Mouse (Mus musculus) midbrain, embryonic 14.5 days (tissue): ENCODE data around the gene Rgl3. TPM values are rescaled to one million over a fixed set of nuclear protein-coding genes. Genes with fewer than 3 reads are reported as not detected.

ENCODE experiments used
- ATAC-seq: fragments of 200-750 bp; cut with Nextera tagmentation; 2 replicates; pipeline ENCODE4 v1.8.0; 2017; ENCODE audit warnings: moderate number of reproducible peaks, moderate library complexity; ENCODE audit not compliant: low FRiP score, low TSS enrichment
- DNase-seq: peaks from one replicate; pipeline ENCODE4 v3.0.0-alpha.2; 2015
- H3K27ac ChIP-seq: fragments of 300-500 bp; sonication (generic); replicated peaks from 2 replicates; pipeline ENCODE4 v1.5.1; 2014; ENCODE audit warnings: mild to moderate bottlenecking, low read depth, low read length, moderate library complexity
- H3K27me3 ChIP-seq: fragments of 300-500 bp; sonication (generic); 2 replicates; pipeline ENCODE4 v1.6.1; 2014; ENCODE audit warnings: low read length, control low read depth, mixed read lengths; ENCODE audit not compliant: control insufficient read depth, insufficient read depth
- H3K36me3 ChIP-seq: fragments of 300-500 bp; sonication (generic); 2 replicates; pipeline ENCODE4 v1.6.1; 2014; ENCODE audit warnings: low read length, control low read depth; ENCODE audit not compliant: control insufficient read depth, insufficient read depth
- H3K4me1 ChIP-seq: fragments of 300-500 bp; sonication (generic); 2 replicates; pipeline ENCODE4 v1.6.1; 2014; ENCODE audit warnings: mild to moderate bottlenecking, antibody characterized with exemption, low read length, control low read depth; ENCODE audit not compliant: control insufficient read depth, insufficient read depth
- H3K4me2 ChIP-seq: fragments of 300-500 bp; sonication (generic); 2 replicates; pipeline ENCODE4 v1.6.1; 2014; ENCODE audit warnings: mild to moderate bottlenecking, low read length, moderate library complexity
- H3K4me3 ChIP-seq: fragments of 300-500 bp; sonication (generic); replicated peaks from 2 replicates; pipeline ENCODE4 v1.5.1; 2014; ENCODE audit warnings: low read depth, low read length
- H3K9ac ChIP-seq: fragments of 300-500 bp; sonication (generic); replicated peaks from 2 replicates; pipeline ENCODE4 v1.6.1; 2014; ENCODE audit warnings: mild to moderate bottlenecking, low read length, moderate library complexity
- H3K9me3 ChIP-seq: fragments of 300-500 bp; sonication (generic); 2 replicates; pipeline ENCODE4 v1.6.1; 2016; ENCODE audit warnings: low read length, control low read depth, mixed read lengths; ENCODE audit not compliant: control insufficient read depth
- WGBS: fragments of 180-500 bp; shearing (Covaris S2); extraction: QIAGEN DNeasy Blood & Tissue Kit; methylation state at CpG from one replicate; pipeline ENCODE4 v1.1.7; 2014; 5-methylcytosine and 5-hydroxymethylcytosine counted together
- polyA plus RNA-seq: library from polyadenylated mRNA; unstranded; fragments of >200 nt; fragmentation: Nextera tagmentation; extraction: Ambion mirVana; gene quantifications from 2 replicates; pipeline ENCODE4 v1.2.1, GENCODE M21; 2014

Rgl3 gene
- polyA plus RNA-seq, 1 experiment from 2014 or later = 0.68 TPM

DNA sequence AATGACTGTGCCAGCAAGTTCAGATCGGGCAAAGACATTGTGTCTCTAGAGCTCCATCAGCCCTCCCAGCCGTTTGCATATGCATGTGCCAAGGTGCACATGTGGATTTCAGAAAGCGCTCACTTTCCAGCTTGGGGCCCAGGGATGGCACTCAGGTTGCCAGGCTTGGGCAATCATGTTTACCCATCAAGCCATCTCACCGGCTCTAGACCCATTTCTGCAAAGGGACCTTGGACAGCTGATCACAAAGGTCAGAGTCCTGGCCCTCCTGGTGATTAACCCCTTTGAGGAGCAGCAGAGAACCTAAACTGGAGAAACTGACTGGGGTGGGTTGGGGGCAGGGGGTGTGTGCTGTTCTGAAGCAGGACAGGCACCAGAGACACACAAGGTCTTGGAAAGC lies 3.0 kb upstream of the Rgl3 start:
- Histone ChIP-seq H3K9ac (no peak overlapping the region), H3K4me3 (no peak overlapping the region), H3K36me3 (no peaks in the 10 kb centered on the region), H3K9me3 (no peaks in the 10 kb centered on the region), H3K4me2 (no peak overlapping the region), H3K27me3 (peaks cover 46% of the 10 kb centered on the region), H3K4me1 (peaks cover 23% of the 10 kb centered on the region), H3K27ac (no peak overlapping the region)
- DNase-seq = no peak
- 84% methylated on average over 4 of the region's 4 CpGs for WGBS
- ATAC-seq = no peak

DNA sequence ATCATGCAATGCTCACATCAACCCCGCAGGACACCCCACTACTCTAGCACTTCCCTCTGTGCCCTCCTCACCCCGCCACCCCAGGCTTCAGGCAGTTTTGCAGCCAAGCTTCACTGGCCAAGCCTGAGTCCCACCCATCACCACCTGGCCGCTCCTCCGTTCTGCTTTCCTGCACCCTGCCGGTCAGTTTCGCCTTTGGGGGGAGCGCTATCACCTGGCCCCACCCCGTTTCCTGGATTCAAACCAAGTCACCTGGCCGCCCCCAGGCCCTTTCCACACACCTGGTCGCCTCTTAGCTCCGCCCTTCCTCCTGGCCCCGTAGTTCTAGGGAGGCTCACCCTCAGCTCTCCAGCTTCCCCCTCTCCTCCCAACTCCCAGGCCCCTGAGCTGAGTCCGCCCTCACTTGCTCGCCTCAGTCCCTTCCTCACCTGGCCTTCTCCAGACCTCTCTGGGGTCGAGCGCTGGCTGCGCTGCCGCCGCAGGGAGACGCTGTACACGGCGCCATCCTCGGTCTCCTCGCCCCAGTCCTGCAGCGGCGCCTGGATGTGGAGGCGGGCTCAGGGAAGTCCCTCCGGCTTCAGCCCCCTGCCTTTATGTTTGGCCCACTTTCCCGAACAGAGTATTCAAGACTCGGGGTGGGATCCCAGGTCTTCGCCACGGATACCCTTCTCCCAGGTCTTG lies 685 bp downstream of the Rgl3 start:
- DNase-seq = peak; percentile 47
- Histone ChIP-seq H3K27me3 (peaks cover 54% of the 10 kb centered on the region), H3K4me1 (peaks cover 23% of the 10 kb centered on the region), H3K4me3 (peak overlapping the region; percentile 32), H3K9me3 (no peaks in the 10 kb centered on the region), H3K27ac (no peak overlapping the region), H3K9ac (peak overlapping the region; percentile 46; the same call in 1 of the 2 replicates), H3K4me2 (peak overlapping the region; percentile 57), H3K36me3 (no peaks in the 10 kb centered on the region)
- no peak for ATAC-seq
- WGBS = 1% methylated on average over 32 of the region's 32 CpGs

DNA sequence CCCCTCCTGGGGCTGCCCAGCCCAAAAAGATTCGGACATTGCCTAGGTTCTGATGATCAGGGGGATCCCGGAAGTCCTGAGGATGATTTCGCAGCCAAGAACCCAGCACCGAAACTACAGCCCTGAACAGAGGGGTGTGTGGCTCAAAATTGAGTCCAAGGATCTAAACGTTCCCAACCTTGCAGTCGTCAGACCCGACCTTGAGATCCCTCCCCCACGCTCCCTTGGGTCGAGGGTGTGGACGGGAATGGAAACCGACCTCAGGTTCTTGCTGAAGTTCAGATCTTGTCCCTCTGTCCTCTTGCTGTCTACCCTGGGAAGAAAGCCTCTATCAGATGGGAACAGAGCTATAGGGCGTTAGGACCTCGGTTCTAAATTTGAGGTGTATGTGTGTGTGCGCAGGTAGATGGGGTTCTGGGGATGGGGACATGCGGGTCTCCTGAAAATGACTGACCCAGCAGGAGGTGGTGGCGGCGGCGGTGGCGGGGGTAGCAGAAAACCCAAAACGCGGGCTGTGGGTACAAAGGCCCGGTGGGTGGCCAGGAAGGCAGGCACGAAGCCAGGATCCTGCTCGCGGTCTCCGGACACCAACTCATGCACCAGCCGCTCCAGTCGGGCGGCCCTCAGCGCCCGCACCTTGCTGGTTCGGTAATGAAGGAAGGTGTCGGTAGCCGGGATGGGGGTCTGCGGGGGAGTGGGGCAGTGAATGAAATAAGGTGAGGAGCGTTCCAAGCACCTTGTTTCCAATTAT lies 1.5 kb downstream of the Rgl3 start:
- H3K9me3 ChIP-seq = no peaks in the 10 kb centered on the region
- peak overlapping the region; percentile 57 for H3K4me2 ChIP-seq
- no peaks in the 10 kb centered on the region for H3K36me3 ChIP-seq
- ATAC-seq = no peak
- 9% methylated on average over 36 of the region's 36 CpGs for WGBS
- H3K4me1 ChIP-seq = peaks cover 23% of the 10 kb centered on the region
- H3K27me3 ChIP-seq = peaks cover 54% of the 10 kb centered on the region
- no peak for DNase-seq
- no peak overlapping the region for H3K27ac ChIP-seq
- peak overlapping the region; percentile 32; the same call in 1 of the 2 replicates for H3K4me3 ChIP-seq
- no peak overlapping the region for H3K9ac ChIP-seq

DNA sequence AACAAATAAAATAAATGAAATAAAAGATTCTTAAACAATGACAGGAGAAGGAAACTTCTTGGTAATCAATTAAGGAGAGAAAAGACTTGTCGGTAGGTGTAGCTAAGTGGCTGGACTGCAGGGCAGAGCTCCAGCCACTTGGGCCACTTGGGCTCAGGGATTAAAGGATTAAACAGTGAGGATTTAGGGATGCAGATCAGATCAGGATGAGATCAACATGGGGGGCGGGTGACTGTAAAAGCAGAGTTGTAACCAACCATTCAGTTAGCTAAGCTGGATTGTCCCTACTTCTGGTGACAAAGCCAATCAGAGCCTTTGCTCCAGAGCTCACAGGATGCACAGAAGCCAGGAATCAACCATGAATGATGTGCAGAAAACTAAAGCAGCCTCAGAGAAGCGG lies 5.3 kb downstream of the Rgl3 start:
- no peak for DNase-seq
- Histone ChIP-seq H3K9me3 (no peaks in the 10 kb centered on the region), H3K4me2 (no peak overlapping the region), H3K4me1 (peaks cover 12% of the 10 kb centered on the region), H3K9ac (no peak overlapping the region), H3K27ac (no peak overlapping the region), H3K4me3 (no peak overlapping the region), H3K27me3 (peaks cover 24% of the 10 kb centered on the region), H3K36me3 (no peaks in the 10 kb centered on the region)
- no peak for ATAC-seq
- WGBS = 6% methylated on average over 3 of the region's 3 CpGs

DNA sequence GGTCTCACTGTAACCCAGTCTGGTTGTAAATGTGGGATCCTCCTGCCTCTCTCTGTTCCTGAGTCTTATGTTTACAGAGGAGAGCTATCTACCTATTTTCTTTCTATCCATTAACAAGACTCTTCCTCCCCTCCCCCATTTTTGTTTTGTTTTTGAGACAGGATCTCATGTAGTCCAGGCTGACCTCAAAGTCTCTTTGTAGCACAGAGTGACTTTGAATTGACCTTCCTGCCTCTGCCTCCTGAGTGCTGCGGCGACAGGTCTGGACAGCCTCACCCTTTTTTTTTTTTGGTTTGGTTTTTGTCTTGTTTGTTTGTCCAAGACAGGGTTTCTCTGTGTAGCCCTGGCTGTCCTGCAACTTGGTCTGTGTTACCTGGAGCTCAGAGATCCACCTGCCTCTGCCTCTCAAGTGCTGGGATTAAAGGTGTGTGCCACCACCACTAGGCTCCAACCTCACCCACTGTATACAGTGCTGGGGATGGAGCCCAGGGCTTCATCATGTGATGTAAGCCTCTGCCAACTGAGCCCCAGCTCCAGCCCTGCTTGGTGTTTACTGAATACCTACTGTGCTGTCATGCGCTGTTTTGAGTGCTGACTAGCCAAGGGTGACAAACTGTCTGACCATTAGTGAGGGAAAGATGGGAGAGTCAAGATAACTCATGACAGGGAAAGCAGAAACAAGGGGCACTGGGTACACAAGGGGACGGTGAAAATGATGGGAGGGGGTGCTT lies 10.7 kb downstream of the Rgl3 start:
- Histone ChIP-seq H3K9me3 (no peaks in the 10 kb centered on the region), H3K4me2 (no peak overlapping the region), H3K36me3 (no peaks in the 10 kb centered on the region), H3K4me3 (no peak overlapping the region), H3K9ac (no peak overlapping the region), H3K4me1 (no peaks in the 10 kb centered on the region), H3K27ac (no peak overlapping the region), H3K27me3 (no peaks in the 10 kb centered on the region)
- ATAC-seq (no peak), DNase-seq (no peak)
- WGBS = 92% methylated on average over 4 of the region's 4 CpGs

GRCm38 (mm10) chr9:21977972-21978371 lies 11.3 kb downstream of the Rgl3 start:
- Histone ChIP-seq H3K27ac (no peak overlapping the region), H3K4me3 (no peak overlapping the region), H3K4me1 (no peaks in the 10 kb centered on the region), H3K9ac (no peak overlapping the region), H3K36me3 (no peaks in the 10 kb centered on the region), H3K27me3 (no peaks in the 10 kb centered on the region), H3K9me3 (no peaks in the 10 kb centered on the region), H3K4me2 (no peak overlapping the region)
- 21% methylated on average over 2 of the region's 2 CpGs for WGBS
- peak; percentile 10 for DNase-seq
- ATAC-seq = no peak

DNA sequence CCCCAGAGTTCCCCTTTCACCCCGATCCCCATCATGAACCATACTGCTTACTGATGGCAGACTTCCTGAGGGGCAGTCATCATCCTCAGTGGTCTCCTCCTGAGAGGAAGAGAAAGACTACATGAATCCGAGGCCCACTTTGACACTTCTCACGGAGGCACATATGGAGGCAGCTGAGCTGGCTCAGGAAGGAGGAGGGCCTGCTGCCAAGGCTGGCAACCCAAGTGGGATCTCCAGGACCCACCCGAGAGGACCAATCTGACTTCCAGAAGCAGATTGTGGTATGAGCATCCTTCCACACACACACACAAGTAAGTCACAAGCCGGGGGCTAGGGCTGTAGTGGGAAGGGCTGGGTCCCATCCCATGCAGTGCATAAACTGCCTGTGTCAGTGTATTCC lies 11.9 kb downstream of the Rgl3 start:
- WGBS = 84% methylated on average over 5 of the region's 5 CpGs
- Histone ChIP-seq H3K27ac (no peak overlapping the region), H3K4me3 (no peak overlapping the region), H3K9ac (no peak overlapping the region), H3K9me3 (no peaks in the 10 kb centered on the region), H3K4me1 (no peaks in the 10 kb centered on the region), H3K36me3 (no peaks in the 10 kb centered on the region), H3K4me2 (no peak overlapping the region), H3K27me3 (no peaks in the 10 kb centered on the region)
- DNase-seq = no peak
- no peak for ATAC-seq

DNA sequence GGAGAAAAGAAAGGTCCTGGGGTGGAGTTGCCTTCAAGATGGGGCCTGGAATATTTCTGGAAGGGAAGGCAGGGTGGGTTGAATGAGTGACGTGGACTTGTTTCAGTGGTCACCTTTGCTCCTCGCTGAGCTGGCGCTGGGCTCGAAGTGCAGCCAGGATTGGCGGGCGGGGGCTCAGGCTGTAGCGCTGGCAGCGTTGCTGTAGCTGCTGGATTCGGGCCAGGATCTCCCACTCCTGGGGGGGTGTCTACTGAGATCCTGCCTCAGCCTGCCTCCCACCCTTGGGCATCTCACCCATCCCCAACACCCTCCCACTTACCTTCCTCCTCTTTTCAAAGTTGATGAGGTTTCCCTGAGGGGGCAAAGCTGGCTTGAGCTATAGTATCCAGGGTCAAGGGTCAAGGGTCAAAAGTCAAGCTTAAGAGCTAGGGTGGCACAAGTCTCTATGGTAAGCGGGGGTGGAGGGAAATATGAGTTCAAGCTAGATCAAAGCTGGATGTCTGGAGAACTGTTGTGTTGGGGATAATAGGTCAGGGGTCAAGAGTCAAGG lies 12.5 kb downstream of the Rgl3 start:
- DNase-seq = no peak
- Histone ChIP-seq H3K27ac (no peak overlapping the region), H3K4me2 (no peak overlapping the region), H3K9me3 (no peaks in the 10 kb centered on the region), H3K9ac (no peak overlapping the region), H3K4me3 (no peak overlapping the region), H3K36me3 (no peaks in the 10 kb centered on the region), H3K4me1 (no peaks in the 10 kb centered on the region), H3K27me3 (no peaks in the 10 kb centered on the region)
- ATAC-seq = no peak
- WGBS = 89% methylated on average over 10 of the region's 10 CpGs
